Mouse (Mus musculus): ENCODE results near the gene Flrt3. TPM values are rescaled to one million over a fixed set of nuclear protein-coding genes. Genes with fewer than 3 reads are reported as not detected.

The Flrt3 gene
- not detected for polyA plus RNA-seq (2017; shearing (Covaris generic))

GRCm38 (mm10) chr2:140670963-140671702 is at the start of gene Flrt3:
Flrt3 (minus strand) TSS chr2:140671469.

Measured in effector memory CD4-positive, alpha-beta T cell, adult 5 months (primary cell).